Mouse (Mus musculus): ENCODE results near the gene 1700011L22Rik.
A peak's percentile ranks its signal among the peaks of the same experiment; 100 is the strongest.

1700011L22Rik gene

DNA sequence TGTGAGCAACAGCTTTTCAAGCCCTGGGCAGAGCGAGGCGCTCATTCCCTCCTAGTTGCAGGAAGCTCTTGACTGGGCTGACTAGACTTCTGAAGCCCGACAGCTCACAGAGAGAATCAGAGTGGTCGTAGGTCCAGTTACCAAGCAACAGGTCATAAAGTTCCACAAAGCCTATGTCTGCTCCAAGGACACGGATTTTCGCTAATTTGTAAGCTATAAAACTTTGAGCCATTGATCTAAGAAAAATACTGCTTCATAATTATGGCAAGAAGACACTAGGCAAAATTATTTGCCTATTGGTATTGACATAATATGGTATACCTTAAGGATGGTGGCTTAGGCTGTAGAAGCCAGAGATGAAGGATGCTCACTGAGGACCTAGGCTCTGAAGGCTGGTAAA lies at the start of gene 1700011L22Rik:
Gene 1700011L22Rik, minus strand, starts transcription at position 101 of the 400 bp plus-strand sequence.
- DNase-seq (ENCODE audit: low read depth, low spot score): no peak

DNA sequence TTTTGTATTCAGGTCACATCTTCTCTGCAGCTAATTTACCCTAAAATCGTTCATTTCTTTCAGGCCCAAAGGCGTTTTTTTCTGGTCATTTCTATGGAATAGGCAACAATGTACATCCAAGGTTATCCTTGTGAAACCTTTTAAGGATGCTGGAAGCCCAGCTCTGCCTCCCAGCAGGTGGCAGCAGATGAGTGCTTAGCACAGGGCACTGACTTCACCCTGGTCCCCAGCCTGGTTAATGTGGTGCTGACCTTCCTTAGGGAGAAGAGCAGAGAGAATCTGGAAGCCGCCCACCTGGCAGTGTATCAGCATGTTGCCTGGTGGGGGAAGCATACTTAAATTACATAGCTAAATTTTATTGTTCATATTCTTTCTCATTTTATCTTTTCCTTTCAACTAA lies 49.4 kb upstream of the 1700011L22Rik start:
- DNase-seq (ENCODE audit: low read depth, low spot score): no peak

DNA sequence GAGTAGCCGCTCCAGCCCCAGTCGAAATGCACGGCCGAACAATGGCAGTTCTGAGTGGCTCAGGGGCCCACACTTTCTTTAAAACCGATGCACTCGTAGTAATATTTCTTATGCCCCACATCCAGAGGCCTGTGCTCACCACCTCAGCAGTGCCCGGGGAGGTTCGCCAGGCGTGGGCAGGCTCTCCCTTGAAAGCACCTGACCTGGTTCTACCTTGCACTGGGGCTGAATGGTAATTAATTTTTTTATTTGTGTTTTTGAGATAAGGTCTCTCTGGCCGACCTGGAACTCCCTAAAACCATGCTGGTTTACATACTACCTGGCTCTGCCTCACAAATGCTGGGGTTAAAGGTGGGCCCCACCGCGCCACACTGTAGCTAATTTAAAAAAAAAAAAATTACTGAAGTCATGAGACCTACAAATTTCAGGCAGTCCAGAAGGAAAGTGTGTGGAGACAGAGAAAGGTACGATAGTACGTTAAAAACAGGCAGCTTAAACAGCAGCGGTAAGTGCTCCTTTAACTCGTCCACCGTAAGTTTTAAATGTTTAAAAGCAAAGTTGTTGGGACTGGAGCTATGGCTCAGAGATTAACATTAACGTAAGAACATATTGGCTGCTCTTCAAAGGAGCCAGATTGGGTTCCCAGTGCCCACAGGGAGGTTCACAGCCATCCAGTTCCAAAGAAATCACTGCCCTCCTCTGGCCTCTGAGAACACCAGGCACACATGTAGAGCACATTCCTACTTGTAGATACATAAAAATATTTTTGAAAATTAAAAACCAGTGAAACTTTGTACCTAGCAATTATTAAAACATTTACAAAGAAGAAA lies 47.1 kb upstream of the 1700011L22Rik start:
- DNase-seq (ENCODE audit: low read depth, low spot score): no peak

DNA sequence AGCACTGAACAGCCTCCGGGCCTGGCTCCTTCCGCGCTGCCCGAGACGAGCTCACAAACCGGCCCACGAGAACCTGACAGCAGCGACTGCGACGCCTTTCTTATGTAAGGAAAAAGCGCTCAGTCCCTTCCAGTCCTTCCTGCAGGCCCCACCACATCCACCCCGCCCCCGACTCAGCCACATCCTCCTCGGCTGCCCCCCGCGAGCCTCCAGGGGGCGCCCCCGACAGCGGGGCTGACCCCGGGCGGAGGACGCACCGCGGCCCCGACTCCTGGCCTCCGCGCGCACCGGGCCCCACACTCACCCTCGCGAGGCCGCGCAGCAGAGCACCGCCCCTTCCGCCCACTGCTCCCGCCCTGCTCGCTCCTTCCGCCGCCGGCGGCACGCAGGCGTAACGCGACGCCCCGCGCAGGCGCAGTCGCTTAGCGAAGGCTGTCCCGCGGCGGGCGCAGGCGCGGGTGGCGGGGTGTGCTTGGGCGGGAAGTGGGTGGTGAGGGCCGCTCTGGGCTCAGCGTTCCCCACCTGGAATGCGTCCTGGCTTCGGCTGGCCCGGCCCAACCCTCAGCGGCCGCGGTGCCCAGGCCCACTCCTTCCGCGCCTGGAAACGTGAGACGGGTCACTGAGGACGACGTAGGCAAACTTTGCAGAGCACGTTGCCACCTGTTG lies 46.4 kb upstream of the 1700011L22Rik start, which contains the start of gene Mmaa:
Gene Mmaa, minus strand, starts transcription at position 328 of the 666 bp plus-strand sequence.
- DNase-seq (ENCODE audit: low read depth, low spot score): peak; percentile 96

DNA sequence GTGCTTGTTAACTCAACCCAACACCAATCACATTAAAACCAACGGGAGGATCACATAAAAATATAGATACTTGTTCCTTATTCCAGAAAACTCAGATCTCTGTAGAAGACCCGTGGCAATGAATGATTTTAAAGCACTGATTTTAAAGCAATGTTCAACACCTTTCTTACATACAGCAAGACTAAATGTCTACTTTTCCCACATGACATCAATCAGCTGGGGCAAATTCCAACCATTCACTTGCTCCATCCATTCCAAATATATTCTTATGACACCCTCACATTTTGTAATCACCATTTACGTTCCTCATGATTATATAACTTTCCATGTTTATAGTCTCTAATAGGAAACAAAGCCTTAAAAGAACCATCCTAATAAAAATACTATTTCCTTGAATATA lies 45.5 kb upstream of the 1700011L22Rik start:
- no peak for DNase-seq (ENCODE audit: low read depth, low spot score)

DNA sequence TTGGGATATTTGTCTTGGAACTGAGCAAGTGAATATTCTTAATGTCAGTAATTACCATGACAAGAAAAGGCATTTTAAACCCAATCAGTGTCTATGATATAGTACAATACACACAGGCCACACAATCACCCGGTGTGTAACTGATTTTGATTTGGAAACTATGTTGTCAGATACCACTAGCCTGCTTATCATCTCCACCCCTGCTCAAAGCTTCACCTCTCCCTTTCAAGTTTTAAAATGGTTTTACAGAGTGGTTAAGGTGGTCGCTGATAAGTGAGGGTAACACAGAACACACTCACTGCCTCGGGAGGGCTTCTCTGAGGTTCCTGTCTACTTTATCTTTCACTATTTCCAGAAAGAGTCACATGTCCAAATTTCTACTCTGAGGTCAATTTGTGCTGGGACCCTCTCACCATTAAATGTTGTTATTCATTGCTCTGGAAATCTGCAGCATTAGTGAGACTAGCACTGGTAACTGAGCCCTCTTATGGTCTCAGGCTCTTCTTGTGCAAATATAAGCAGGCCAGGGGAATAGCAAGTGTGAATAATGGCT lies 44.4 kb upstream of the 1700011L22Rik start:
- DNase-seq (ENCODE audit: low read depth, low spot score): no peak

DNA sequence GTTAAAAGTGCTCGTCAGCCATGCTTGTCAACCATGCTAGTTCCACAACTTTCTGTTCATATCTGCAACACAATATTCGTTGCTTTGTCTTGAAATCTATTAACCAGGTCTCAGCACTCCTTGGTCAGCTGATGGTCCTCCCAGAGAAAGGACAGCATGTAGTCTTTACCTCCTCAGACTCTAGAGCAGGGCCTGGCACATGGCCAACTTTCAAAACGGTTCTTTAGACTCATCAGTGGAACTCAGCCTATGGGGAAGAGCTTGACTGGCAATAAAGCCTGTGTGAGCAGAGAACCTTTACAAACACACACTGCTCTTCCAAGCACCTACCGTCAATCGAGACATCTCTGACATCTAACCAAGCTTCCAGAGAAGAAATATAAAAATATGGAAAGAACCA lies 41.2 kb upstream of the 1700011L22Rik start:
- DNase-seq (ENCODE audit: low read depth, low spot score): no peak

DNA sequence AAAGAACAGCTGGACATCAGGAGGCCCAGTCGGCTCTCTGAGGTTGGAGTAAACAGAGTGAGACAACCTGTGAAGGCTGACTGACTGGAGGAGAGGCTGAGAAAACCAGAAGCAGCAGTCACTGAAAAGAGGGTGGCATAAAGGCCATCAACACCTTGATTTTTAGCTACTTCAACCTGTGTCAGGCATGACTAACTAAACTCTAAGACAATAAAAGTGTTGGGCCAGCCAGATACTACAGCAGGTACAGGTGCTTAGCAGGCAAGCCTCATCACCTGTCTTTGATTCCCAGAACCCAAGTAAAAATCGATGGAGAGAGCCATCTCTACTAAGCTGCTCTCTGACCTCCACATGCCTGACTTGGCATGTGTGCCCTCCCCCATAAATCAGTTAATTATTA lies 40.3 kb upstream of the 1700011L22Rik start:
- DNase-seq (ENCODE audit: low read depth, low spot score): no peak

DNA sequence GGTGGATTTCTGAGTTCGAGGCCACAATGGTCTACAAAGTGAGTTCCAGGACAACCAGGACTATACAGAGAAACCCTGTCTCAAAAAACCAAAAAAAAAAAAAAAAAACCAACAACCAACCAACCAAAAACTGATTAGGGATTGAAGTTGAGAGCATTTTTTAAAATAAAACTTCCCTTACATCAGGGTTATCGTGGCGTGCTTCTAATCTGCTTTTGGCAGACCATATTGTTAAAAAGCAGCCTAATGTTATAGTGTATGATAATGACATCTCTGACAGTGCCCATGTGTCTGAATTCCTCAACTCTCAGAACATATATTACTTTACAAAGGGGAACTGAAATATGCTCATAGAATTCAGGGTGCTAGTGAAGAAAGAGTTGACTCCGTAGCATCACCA lies 39.9 kb upstream of the 1700011L22Rik start:
- DNase-seq (ENCODE audit: low read depth, low spot score): no peak

DNA sequence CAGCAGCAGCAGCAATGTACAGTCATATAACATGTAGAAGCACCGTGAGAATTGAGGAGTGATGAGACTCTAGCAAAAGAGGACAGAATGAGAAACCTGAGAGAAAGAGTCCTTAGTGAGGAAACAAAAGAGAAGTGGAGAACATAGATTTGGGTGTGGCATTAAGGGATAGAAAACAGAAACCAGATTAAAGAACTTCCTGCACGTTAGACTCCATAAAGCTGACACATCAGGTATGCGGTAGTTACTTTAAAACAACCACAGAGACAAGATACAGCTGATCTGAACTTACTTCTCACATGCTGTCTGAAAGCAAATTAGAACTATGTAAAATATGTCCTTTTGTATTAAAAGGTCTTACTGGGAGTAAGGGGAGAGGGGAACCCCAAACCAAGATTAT lies 38.1 kb upstream of the 1700011L22Rik start:
- DNase-seq (ENCODE audit: low read depth, low spot score): no peak

DNA sequence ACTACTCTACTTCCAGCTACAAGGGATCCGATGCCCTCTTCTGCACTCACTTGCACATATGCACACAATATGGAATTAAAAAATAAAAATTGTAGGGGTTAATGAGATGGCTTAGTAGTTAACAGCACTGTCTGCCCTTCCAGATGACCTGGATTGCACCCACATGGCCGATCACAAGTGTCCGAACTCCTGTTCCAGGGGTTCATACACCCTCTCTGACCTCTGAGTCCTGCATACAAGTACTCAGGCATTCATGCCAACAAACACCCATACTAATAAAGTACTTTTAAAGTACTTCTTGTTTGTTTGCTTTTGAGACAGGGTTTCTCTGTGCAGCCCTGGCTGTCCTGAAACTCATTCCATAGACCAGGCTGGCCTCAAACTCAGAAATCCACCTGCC lies 36.3 kb upstream of the 1700011L22Rik start:
- no peak for DNase-seq (ENCODE audit: low read depth, low spot score)

DNA sequence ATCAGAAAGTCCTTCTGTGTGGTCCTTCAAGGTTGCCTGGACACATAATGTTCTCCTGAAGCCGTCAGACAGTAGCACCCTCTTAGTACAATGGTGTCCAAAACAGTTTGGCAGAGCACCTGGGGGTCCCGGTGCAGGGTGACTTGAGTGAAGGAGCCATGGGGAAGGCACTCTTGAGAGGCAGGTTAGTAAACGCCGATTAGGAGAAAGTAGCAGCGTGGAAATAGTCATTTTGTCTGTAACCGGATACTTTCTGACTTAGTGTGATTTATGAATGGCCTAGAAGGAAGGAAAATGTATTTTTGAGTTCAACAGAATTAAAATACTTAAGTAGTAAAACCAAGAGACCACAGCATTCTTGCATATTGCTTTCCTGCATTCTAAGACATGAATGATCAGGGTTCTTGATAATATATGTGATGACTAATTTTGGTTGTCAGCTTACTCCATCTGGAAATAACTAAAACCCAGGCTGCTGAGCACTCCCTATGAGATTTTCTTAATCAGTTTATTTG lies 33.1 kb upstream of the 1700011L22Rik start:
- no peak for DNase-seq (ENCODE audit: low read depth, low spot score)

DNA sequence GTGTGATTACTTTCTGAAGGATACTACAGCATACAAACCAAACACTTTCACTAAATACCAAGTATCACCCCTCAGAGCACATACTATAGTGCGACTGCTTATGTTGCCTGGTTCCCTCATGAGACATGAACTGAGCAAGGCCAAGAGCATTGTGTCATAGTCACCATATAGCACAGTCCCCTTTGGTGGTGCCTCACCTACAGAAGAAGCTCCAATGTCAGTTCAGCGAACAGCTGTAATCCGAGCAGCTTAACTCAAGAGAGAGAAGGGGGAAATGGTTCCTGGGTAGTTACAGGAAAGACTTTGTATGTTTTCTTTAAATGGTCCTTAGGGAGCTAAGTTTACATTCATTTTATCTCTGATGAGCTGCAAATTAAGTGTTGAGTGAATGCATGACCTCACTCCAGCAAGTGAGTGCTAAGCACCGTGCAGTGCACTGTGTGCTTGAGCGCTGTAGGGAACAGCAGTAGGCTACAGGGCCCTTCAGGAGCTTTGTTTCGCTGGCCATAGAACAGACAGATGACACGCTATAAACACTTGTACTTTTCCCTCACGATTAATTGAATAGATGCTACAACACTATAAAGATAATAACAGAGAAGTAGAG lies 29.0 kb upstream of the 1700011L22Rik start:
- DNase-seq (ENCODE audit: low read depth, low spot score): no peak

DNA sequence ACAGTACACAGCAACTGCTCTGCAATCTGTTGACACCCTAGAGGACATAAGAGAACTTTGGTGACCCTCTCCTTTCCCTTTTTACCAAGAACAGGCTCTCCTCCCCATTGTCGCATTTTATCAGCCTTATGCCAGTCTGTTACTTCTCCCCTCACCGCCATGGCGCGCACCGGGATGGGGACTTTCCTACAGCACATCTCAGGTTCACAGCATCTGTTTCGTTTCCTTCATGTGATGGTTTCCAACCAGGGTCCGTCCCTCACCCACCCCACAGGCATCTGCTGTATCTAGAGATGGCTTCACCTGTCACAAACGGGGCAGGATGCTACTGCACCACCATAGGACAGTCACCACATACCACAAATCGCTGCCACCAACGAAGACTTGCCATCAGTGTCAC lies 26.6 kb upstream of the 1700011L22Rik start:
- DNase-seq (ENCODE audit: low read depth, low spot score): no peak

DNA sequence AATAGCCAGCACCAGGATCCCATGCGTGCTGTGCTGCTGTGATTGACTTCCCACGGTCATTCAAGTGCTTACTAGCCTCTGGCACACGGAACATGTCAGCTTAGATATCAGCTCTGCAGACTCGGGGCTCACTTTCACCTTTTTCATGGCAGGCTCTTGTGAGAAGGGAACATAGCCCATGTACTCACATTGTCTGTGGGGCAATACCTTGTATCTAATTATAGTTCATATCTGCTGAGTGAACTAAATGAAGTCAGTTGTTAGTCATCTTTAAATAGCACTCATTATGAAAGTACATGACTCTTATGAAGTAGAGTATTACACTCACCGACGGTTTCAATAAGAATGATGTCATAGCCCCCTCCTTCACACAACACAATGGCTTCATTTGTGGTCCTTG lies 25.4 kb upstream of the 1700011L22Rik start:
- no peak for DNase-seq (ENCODE audit: low read depth, low spot score)

DNA sequence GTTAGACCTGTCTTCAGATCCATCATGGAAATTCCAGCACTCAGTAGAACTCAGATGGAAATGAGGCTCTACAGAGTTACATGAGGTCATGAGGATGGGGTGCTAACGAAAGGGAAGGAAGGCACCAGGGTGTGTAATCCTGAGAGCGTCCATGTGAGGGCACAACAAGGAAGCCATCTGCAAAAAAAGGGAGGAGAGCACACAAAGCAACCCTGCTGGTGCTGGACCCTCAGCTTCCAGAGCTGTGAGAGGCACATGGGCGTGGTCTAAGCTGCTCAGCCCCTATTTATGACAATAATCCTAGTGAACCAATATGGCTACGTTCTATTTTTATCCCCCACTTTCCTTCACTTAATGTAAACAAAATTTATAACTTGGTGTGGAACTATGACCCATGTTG lies 24.3 kb upstream of the 1700011L22Rik start:
- DNase-seq (ENCODE audit: low read depth, low spot score): no peak

DNA sequence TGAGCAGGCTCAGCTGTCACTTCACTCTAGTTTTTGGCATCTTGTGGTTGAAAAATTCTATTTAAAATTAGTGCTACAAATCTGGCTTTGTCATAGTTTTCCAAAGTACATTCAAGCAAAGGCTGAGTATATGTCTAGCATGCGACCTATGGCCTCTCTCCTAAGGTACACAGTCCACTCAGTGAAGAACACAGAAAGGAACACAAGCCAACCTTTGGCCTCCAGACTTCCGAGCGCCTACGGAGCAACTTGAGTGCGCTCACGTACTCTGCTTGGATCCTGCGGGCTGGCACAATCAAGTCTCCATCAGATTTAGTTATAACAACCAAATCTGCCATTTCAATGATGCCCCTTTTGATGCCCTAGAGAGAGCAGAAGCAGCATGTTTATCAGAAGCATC lies 20.6 kb upstream of the 1700011L22Rik start:
- no peak for DNase-seq (ENCODE audit: low read depth, low spot score)

DNA sequence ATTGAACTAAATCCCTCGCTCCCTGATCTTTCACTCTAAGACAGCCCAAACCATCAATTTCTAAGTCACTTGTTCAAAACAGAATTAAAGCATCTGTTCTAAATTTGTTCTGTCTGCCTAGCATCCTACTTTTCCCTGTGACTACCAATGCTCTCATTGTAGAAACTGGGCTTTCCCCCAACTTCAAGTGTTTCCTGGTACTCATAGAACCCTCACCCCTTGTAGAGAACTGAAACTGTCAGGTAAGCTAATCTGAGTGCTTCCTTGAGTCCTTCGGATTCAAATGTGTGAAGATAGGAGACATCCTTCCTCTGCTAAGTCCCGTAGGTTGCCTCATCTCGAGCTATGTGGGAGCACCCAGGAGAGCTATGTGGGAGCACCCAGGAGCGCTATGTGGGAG lies 13.6 kb upstream of the 1700011L22Rik start:
- no peak for DNase-seq (ENCODE audit: low read depth, low spot score)

DNA sequence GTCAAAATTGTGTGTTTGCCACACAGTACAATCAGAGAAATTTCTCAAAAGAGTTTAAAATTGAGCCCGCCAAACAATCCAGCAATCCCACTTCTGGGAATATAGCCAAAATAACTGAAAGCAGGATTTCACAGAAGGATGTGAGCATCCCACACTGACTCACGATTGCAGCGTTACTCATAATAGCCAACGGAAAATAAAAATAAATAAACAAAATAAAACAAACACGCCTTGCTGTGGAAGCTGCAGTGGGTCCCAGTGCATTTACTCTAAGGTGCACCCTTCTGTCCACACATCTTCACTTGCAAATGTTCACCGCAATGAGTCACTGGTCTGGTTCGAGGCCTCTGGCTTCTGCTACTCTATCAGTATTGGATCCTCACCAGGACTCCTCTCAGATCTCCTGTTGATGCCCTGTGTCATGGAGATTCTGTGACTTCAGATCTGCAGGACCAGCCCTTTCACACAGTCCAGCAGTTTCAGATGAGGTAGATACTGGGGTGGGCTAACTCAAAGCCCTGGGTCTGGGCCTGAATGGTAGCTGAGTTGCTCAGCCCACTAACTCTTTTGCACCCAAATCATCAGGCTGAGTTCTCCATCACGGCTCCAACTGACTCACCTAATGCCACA lies 7.8 kb upstream of the 1700011L22Rik start:
- DNase-seq (ENCODE audit: low read depth, low spot score): no peak

DNA sequence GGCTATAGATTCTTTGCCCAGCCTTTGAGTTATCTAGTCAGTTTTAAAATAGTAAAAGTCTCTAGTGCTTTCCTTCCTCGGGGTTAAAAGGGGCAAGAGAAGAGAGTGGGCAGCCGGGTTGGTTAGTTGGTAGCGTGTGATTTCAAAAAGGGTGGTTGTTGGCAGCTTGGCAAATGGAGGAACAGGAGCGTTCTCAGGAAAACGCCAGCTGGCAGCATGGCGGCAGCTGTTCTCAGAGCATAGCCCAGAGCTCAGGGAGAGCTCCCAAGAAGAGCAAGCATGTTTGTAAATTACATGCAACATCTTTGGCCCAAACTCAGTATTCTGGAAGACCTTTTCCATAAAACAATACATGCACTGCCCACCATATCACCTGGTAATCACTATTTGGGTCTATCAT lies 5.4 kb upstream of the 1700011L22Rik start:
- no peak for DNase-seq (ENCODE audit: low read depth, low spot score)

DNA sequence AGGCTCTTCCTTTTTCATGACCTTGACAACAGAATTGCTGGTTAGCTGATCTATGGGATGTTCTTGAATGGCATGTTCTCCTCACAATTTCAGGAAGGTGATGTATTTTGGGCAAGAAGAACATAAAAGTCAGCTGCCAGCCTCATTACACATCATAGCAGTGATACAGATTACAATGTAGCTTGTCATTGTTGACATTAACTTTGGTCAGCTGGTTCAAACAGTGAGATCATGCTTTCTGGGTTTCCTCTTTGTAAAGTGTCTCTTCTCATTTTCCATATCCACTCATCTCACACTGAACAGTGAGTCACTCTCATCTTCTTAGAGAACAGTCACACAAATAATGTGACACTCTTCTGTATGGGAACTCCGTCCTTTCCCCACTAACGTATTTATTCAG lies 4.9 kb downstream of the 1700011L22Rik start:
- DNase-seq (ENCODE audit: low read depth, low spot score): no peak

DNA sequence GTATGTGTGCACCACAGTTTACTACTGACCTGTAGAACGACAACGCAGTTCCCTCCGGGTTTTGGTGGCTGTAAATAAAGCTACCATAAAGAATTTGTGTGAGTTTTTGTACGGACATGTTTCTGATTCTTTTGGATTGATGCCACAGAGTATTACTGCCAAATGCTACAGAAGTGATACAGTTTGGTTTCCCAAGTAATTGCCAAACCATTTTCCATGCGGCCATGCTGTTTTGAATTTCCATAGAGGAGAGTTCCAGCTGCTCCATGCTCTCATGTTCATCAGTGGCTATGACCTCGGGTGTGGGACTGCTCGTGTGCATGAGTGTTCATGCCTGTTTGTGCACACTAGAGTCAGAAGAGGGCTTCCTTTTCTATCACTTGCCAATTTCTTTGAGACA lies 8.4 kb downstream of the 1700011L22Rik start:
- no peak for DNase-seq (ENCODE audit: low read depth, low spot score)
